ENCODE assay signal across 16 mouse cellular contexts in genomic region chr6:17488291-17488817, GRCm38 (mm10).
"Had no signal": no experiment of that assay in that cellular context is flagged by ENCODE, and none has a peak within 500 bp of the region (broad histone marks: within the 10 kb centered on the region; RNA-seq: fewer than 3 reads in every experiment).

No protein-coding gene starts in this region.

- H3K27me3 ChIP-seq: limb, embryonic 13.5 days; liver, embryonic 15.5 days; lung, embryonic 15.5 days; megakaryocyte, embryonic 14.5 days; midbrain, embryonic 13.5 days had no signal

- ATAC-seq: hindbrain, postnatal 0 days; inflammation-experienced regulatory T-cells, adult 6 months; midbrain, embryonic 13.5 days had no signal

- H3K4me1 ChIP-seq: limb, embryonic 10.5 days; limb, embryonic 13.5 days; lung, embryonic 15.5 days; megakaryocyte, embryonic 14.5 days; midbrain, embryonic 10.5 days; midbrain, embryonic 13.5 days had no signal

- H3K4me2 ChIP-seq: hindbrain, embryonic 14.5 days; limb, embryonic 13.5 days; liver, embryonic 15.5 days; lung, embryonic 15.5 days; midbrain, embryonic 13.5 days had no signal

- H3K9me3 ChIP-seq: limb, embryonic 10.5 days; limb, embryonic 13.5 days; liver, embryonic 15.5 days; lung, embryonic 15.5 days; megakaryocyte, embryonic 14.5 days; midbrain, embryonic 10.5 days; midbrain, embryonic 13.5 days had no signal

- H3K4me3 ChIP-seq: layer of hippocampus, adult 2 months; limb, embryonic 10.5 days; limb, embryonic 13.5 days; liver, embryonic 15.5 days; lung, embryonic 15.5 days; megakaryocyte, embryonic 14.5 days; midbrain, embryonic 10.5 days; midbrain, embryonic 13.5 days had no signal

- H3K27ac ChIP-seq: hindbrain, embryonic 14.5 days; hindbrain, postnatal 0 days; layer of hippocampus, adult 2 months; limb, embryonic 10.5 days; limb, embryonic 13.5 days; liver, embryonic 15.5 days; lung, embryonic 15.5 days; midbrain, embryonic 10.5 days; midbrain, embryonic 13.5 days had no signal

- DNase-seq: kidney, postnatal 14 days; layer of hippocampus, adult 9-11 months; liver; thymus, adult 18-20 months; thymus, postnatal 36 days had no signal

- H3K9ac ChIP-seq: hindbrain, embryonic 14.5 days; limb, embryonic 13.5 days; liver, embryonic 15.5 days; lung, embryonic 15.5 days; midbrain, embryonic 13.5 days had no signal

- H3K36me3 ChIP-seq: limb, embryonic 10.5 days; limb, embryonic 13.5 days; liver, embryonic 15.5 days; lung, embryonic 15.5 days; midbrain, embryonic 10.5 days; midbrain, embryonic 13.5 days had no signal
